Mouse (Mus musculus) layer of hippocampus, adult 18-20 months (tissue): ENCODE measurements at regions not wholly inside any gene's neighbourhood (a gene's known extent, or its start where the extent isn't known, plus 50 kb on each side); places are given as distances from the start of the nearest gene placed in this dataset.
"Not testable (repeated sequence)": the region's sequence is repeated elsewhere in the genome, so short reads cannot be mapped to it uniquely, and the experiment has no call there.

Experiments
- DNase-seq, 2 experiments: peaks; one replicate each; pipeline ENCODE4 v3.0.0; 2022; ENCODE audit warnings: low spot score in 2 of 2

DNA sequence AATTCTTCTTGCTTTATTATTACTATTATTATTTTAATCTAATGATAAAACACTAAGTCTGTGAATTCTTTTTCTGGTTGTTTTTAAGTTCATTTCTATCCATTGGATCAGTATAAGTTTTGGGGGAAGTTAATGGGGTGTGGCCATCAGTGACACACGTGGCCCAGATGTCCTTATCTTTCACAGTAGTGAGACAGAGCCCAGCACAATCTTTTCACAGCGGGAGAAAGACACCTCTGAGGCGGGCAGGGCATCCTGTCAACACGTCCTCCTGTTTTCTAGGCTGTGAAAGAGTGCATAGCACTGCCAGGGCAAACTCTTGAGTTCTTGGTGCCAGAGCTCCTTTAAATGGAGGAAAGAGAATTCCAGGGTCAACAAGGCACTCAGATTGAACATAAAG lies 162.1 kb downstream of the Ifng start:
- no peak for DNase-seq

DNA sequence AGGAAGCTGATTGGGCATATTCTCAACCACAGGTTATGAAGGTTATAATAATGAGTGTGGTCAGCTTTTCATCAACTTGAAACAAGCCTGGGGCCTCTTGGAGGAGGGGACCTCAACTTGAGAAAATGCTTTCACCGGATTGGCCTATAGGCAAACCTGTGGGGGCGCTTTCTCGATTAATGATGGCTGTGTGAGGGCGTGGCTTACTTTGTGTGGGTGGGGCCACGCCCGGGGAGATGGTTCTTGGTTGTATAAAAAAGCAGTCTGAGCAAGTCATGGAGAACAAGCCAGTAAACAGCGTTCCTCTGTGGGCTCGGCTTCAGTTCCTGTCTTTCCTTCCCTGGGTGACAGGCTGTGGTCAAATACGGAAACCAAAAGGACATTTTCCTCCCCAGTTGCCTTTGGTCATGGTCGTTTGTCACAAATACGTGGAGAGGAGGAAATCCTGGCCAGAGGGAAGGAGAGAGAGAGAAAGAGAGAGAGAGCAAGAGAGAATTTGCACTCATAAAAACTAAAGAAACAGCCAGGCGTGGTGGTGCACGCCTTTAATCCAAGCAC lies 163.1 kb downstream of the Ifng start:
- DNase-seq, result no peak

GRCm38 (mm10) chr10:118605156-118605821 lies 164.4 kb downstream of the Ifng start:
- no peak for DNase-seq

DNA sequence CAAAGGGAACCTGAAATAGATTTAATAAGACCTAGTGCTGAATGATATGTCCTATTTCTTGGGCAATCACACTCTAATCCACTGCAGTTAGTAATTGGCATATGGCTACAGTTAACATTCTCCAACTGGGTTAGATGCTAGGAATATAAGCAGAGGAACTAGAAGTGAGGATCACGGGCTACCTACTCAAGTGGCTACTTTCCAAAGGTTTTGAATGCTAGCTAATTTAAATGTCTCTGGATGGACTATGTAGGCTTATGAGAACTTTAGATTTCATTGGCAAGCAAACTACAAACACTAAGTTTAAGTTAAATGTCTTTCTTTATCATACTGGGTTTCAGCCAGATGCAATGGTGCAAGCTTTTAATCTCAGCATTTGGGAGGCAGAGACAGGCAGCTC lies 166.6 kb downstream of the Ifng start:
- no peak for DNase-seq

- no peak for DNase-seq
Measured at GRCm38 (mm10) chr10:118608376-118609145, 167.7 kb downstream of the Ifng start.

DNA sequence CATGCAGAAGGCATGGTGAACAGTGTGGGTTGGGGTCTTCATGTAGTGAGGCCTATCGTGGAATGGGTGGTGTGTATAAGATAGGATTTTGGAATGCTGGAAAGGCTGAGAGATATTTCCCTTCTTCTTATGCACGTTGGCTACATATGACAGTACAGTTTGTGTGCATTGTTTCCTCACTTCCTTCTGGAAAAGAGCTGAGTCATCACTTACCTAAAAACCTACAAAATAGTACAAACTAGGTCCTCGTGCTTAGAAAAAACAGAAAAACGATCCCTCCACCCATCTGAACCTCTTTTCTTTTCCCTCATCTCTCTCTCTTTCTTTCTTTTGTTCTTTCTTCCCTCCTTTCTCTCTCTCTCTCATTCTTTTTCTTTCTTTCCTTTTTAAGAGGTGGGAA lies 168.3 kb downstream of the Ifng start:
- DNase-seq, result no peak

- no peak for DNase-seq
Measured at GRCm38 (mm10) chr10:118610868-118611461, 170.1 kb downstream of the Ifng start.

DNA sequence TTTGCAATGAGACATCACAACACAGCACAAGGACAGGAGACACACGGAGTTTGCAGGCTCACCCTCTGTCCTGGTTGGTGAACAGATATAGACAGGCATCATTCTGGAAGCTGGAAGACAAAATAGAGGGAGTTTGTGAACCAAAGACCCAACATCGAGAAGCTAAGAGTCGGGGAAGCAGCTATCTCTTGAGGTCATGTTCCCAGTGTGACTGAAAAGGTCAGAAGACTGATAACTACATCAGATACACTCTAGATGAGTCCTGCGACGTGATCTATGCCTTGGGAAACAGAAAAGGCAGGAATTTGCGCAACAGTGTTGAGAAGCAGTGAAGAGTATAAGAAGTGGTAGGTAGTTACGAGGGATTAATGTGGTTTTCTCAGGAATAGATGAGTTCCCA lies 171.2 kb downstream of the Ifng start:
- DNase-seq, result no peak

GRCm38 (mm10) chr10:118613056-118613695 lies 172.3 kb downstream of the Ifng start:
- DNase-seq, result no peak

DNA sequence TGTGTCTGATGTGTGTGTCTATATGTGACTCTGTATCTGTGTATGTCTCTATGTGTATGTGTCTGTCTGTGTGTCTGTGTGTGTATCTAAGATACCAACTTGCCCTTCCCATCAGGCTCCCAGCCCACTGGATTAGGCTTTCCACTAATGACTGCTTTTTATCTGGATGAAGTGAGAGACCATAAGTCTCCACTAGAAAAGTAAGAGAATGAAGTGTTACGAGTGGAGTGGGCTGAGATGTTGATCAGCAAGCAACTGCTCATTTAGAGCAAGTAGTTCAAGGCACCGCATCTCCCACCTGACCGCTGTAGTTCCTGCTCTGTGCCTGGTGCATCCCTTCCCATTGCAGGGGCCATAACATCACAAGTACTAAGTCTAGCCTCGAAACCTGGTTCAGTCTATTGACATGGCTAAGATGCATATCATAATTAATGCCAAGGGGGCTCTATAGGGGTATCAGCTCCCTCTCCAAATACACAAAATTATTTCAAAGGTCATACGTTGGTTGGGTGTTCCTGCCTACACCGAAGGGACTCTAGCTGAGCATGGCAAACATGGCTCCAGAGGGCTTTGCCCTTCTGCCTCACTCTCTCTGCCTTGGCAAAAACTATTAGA lies 173.5 kb downstream of the Ifng start:
- no peak for DNase-seq

DNA sequence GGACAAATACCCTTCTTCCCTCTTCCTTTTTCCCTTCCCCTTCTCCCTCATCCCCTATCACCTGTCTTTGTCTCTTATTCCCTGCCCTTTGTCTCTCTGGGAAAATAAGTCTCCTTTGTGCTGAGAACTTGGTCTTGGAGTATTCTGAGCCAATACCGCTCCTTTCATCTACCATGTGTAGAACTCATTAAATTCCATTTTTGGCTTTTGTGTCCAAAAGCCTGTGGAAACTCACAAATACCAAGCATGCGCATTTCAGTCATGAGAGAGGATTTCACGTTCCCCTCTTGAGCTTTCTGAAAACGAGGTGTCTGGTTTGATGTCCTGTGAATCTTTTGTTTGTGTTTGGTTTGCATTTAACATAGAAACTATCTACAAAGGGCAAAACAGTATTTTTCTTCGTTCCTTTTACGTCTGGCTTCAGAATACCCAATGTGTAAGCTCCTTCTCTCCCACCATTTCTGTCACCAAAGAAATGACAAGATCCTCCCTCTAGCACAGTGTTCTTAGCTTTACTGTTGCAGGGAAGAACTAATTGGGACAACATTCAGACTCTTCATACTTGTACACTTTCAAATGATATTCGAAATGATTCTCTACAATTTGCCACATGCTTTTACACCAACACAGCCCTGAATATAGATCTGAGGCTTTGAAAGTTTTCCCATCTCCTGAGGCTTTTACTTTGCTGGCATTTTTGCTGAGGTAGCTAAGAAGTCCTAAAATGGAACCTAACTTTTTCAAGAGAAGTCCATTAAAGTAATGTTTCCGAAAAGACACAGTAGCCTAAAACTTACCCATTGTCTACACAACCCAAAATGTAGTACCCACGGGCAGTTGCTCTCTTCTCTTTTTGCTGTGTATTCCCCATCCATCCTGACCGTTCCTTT lies 174.5 kb downstream of the Ifng start:
- no peak for DNase-seq

DNA sequence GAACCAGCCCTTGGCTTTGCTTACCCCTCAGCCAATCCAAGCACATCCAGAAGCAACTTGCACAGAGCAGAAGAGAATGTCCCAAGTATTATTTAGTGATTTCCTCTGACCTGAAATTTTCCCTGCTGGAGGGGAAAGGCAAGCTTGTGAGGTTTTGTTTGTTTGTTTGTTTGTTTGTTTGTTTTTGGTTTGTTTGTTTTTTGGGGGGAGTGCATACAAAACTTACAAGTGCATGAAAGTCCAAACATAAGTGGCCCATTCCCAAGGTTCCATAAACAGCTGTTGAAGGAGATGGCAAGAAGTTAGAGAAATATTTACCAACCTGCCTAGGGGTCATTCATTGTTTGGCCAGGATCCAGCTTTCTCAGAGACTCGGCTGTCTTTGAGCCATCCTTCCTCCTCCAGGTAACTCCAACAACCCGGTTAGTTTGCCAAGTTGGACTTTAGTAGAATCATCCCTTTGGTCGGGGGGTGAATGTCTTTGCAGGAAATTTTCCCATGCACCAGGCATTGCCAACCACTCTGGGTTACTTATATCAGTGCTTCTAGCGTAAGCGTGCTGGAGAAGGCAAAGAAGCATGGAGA lies 175.3 kb downstream of the Ifng start:
- no peak for DNase-seq

DNA sequence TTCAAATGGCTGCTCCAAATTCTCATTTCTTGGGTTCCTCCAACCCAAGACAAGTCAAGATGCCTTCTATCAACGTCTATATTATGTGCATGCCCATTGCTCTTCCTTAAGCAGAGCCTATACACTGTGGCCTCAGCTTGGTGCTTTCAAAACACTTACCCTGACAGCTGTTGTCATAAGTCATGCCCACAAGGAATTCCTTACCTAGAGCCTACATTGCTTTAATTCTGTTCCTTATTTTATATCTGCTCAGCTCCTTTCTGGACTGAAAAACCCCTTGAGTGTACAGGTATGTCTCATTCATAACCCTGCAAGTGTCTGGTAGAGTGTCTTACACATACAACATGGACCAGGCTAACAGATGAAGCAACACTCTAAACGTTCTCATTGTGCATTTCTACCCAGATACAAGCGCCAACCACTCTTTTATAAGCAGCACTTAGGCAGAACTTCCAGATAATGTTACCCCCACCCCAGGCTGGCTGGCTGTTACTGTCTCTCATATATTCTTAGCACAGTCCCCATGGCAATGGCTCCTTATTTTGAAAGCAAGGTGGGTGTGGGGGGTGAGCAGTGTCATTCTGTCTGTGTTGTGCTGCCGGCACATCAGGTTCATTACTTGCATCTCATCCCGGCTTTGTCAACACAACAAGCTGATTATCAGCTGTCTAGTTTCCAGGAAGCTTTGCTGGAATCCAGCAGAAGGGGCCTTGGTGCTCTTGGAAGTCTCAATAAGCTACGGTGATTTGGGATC lies 176.6 kb downstream of the Ifng start:
- DNase-seq, result peak in 1 of 2 experiments; percentile 24

DNA sequence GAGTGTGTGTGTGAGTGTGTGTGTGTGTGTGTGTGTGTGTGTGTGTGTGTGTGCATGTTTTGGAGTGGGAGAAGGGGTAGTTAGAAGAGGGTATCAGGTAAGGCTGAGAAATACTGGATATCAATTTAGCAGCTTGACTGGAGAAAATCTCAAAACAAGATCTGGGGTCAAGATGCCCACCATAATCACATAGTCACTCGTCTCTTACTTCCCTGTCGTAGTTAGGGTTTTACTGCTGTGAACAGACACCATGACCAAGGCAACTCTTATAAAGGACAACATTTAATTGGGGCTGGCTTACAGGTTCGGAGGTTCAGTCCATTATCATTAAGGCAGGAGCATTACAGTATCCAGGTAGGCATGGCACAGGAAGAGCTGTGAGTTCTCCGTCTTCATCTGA lies 177.4 kb downstream of the Ifng start:
- DNase-seq, result not testable (repeated sequence)

DNA sequence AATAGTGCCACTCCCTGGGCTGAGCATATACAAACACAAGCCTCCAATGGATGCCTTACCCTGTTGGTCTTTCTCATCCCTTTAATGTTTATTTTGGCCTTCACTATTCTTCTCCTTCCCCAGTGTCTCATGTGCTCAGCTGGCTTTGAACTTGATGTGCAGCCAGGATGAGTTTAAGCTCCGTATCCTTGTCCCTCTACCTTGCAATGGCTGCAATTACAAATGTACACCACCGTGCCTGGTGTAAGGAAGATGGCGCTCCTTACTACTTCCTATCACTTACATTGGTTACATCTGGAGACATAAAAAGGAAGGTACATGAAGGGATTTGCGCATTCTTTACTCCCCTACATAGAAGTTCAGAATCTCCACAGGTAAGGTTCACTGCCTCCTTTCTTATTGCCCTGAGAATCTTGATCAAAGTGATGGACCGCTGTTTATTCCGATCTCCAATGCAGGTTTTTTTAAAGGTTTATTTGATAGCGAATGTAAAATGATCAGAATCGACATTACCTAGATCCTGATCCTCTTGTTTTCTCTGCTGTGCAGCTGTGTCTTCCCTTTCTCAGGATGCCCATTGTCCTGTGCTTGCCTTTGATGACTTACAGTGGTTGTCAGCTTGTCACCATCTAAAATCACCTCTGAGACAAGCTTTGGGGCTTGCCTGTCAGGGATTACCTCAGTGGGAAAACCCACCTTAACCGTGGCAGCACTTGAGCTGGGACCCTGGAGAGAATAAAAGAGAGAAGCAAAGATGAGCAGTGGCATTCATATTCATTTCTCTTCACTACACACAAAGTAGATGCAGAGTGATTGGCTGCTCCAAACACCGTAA lies 178.1 kb downstream of the Ifng start:
- no peak for DNase-seq

DNA sequence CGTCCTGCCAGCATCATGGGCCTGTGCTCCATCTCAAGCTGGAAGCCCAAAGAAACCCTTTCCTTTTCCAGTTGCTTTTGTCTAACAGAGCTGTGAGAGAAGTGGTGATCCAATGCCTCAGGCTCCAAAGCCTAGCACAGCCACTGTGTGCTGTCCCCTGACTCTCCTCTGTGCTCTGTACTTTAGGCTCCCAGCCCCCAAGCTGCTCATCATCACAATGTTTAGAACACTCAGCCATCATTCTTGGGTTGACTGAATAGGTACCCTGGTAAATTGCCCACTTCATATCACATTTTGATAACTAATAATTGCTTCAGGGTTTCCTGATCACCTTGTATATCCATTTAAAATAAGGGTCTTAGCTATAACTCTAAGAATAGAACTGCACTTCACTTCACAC lies 178.8 kb downstream of the Ifng start:
- DNase-seq, result no peak

DNA sequence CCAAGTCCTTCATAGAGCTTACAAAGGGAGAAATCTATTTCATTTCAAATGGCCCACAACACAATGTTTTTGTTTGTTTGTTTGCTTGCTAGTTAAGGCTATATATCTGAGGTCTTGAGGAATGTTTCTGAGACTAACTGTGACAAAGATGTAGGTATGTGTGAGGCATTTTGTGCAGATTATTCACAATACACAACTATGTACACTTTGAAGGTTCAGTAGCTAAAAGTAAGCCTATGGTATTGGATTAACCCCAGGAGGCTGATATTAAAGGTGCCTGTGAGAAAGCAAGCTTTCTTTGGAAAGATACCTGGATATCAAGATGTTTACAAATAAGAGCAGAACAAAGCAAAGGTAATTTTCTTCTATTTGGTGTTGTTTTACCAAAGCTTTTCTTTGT lies 179.8 kb downstream of the Ifng start:
- no peak for DNase-seq

GRCm38 (mm10) chr10:118621546-118621945 lies 180.7 kb downstream of the Ifng start:
- no peak for DNase-seq
